Mouse (Mus musculus) limb, embryonic 10.5 days (tissue): ENCODE measurements at regions not wholly inside any gene's neighbourhood (a gene's known extent, or its start where the extent isn't known, plus 50 kb on each side); places are given as distances from the start of the nearest gene placed in this dataset.
A peak's percentile ranks its signal among the peaks of the same experiment; 100 is the strongest.

ENCODE experiments used
- DNase-seq: peaks from one replicate; pipeline ENCODE4 v3.0.0-alpha.2; 2017; ENCODE audit warnings: low spot score
- H3K27ac ChIP-seq: fragments of 300-500 bp; sonication (generic); 2 replicates; pipeline ENCODE4 v1.5.1; 2016; ENCODE audit warnings: mild to moderate bottlenecking
- H3K27me3 ChIP-seq: fragments of 300-500 bp; sonication (generic); 2 replicates; pipeline ENCODE4 v1.6.1; 2016; ENCODE audit warnings: low read depth, mild to moderate bottlenecking; ENCODE audit not compliant: poor library complexity, severe bottlenecking
- H3K36me3 ChIP-seq: fragments of 300-500 bp; sonication (generic); 2 replicates; pipeline ENCODE4 v1.6.1; 2016; ENCODE audit warnings: mild to moderate bottlenecking, moderate library complexity
- H3K4me1 ChIP-seq: fragments of 300-500 bp; sonication (generic); 2 replicates; pipeline ENCODE4 v1.6.1; 2016
- H3K4me3 ChIP-seq: fragments of 300-500 bp; sonication (generic); 2 replicates; pipeline ENCODE4 v1.5.1; 2016; ENCODE audit warnings: mild to moderate bottlenecking, moderate library complexity
- H3K9me3 ChIP-seq: fragments of 300-500 bp; sonication (generic); replicated peaks from 2 replicates; pipeline ENCODE4 v1.6.1; 2016; ENCODE audit warnings: mild to moderate bottlenecking
- WGBS: fragments of 180-500 bp; shearing (Covaris S2); methylation state at CpG from one replicate; pipeline ENCODE4 v1.1.7; 2016; 5-methylcytosine and 5-hydroxymethylcytosine counted together

GRCm38 (mm10) chr7:70729896-70730295 lies 363.4 kb upstream of the Nr2f2 start:
- Histone ChIP-seq H3K9me3 (no peaks in the 10 kb centered on the region), H3K27me3 (no peaks in the 10 kb centered on the region), H3K4me1 (peaks cover 7% of the 10 kb centered on the region), H3K36me3 (no peaks in the 10 kb centered on the region), H3K27ac (no peak overlapping the region), H3K4me3 (no peak overlapping the region)
- no peak for DNase-seq
- 91% methylated on average over 8 of the region's 8 CpGs for WGBS

- H3K9me3 ChIP-seq, result no peaks in the 10 kb centered on the region
- WGBS, result 78% methylated on average over 18 of the region's 18 CpGs
- DNase-seq, result peak; percentile 29
- no peaks in the 10 kb centered on the region for H3K36me3 ChIP-seq
- H3K27ac ChIP-seq, result no peak overlapping the region
- no peak overlapping the region for H3K4me3 ChIP-seq
- peaks cover 7% of the 10 kb centered on the region; the same call in 1 of the 2 replicates for H3K4me1 ChIP-seq
- H3K27me3 ChIP-seq, result no peaks in the 10 kb centered on the region
Measured at GRCm38 (mm10) chr7:70718149-70718765, 351.7 kb upstream of the Nr2f2 start.

DNA sequence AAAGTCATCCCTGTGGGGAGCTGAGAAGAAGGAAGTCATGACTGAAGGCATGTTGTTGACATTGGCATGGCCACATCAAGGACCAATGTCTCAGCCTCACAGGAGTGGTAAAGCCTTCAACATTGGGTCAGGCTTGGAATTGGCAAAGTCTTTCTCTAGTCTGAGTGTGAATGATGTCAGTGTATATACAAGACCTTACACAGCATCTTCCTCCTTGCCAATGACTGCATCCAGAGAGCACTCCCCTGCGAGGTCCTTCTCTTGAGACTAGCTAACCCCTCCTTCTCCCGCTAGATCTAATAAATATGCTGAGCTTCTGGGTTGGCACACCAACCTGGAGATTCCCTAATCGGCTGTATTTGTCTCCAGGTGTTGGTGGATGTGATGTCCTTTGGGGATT lies 351.1 kb upstream of the Nr2f2 start:
- DNase-seq, result peak; percentile 12
- WGBS, result 90% methylated on average over 3 of the region's 3 CpGs
- no peak overlapping the region for H3K4me3 ChIP-seq
- H3K4me1 ChIP-seq, result peaks cover 7% of the 10 kb centered on the region; the same call in 1 of the 2 replicates
- H3K27ac ChIP-seq, result no peak overlapping the region
- H3K9me3 ChIP-seq, result no peaks in the 10 kb centered on the region
- H3K27me3 ChIP-seq, result no peaks in the 10 kb centered on the region
- H3K36me3 ChIP-seq, result no peaks in the 10 kb centered on the region

- peaks cover 7% of the 10 kb centered on the region; the same call in 1 of the 2 replicates for H3K4me1 ChIP-seq
- H3K4me3 ChIP-seq, result no peak overlapping the region
- 90% methylated on average over 4 of the region's 4 CpGs for WGBS
- DNase-seq, result peak; percentile 38
- no peaks in the 10 kb centered on the region for H3K36me3 ChIP-seq
- H3K27me3 ChIP-seq, result no peaks in the 10 kb centered on the region
- H3K27ac ChIP-seq, result no peak overlapping the region
- H3K9me3 ChIP-seq, result no peaks in the 10 kb centered on the region
Measured at GRCm38 (mm10) chr7:70716811-70717458, 350.4 kb upstream of the Nr2f2 start.

GRCm38 (mm10) chr7:70712141-70712540 lies 345.6 kb upstream of the Nr2f2 start:
- peaks cover 3% of the 10 kb centered on the region; the same call in 1 of the 2 replicates for H3K4me1 ChIP-seq
- no peak for DNase-seq
- H3K9me3 ChIP-seq, result no peaks in the 10 kb centered on the region
- no peak overlapping the region for H3K27ac ChIP-seq
- H3K36me3 ChIP-seq, result no peaks in the 10 kb centered on the region
- no peaks in the 10 kb centered on the region for H3K27me3 ChIP-seq
- WGBS, result 89% methylated on average over 6 of the region's 6 CpGs
- no peak overlapping the region for H3K4me3 ChIP-seq

GRCm38 (mm10) chr7:70706281-70706680 lies 339.7 kb upstream of the Nr2f2 start:
- H3K4me1 ChIP-seq, result no peaks in the 10 kb centered on the region; the same call in 1 of the 2 replicates
- 60% methylated on average over 9 of the region's 9 CpGs for WGBS
- no peak overlapping the region for H3K4me3 ChIP-seq
- no peak overlapping the region for H3K27ac ChIP-seq
- H3K9me3 ChIP-seq, result no peaks in the 10 kb centered on the region
- no peaks in the 10 kb centered on the region for H3K36me3 ChIP-seq
- peak; percentile 28 for DNase-seq
- no peaks in the 10 kb centered on the region for H3K27me3 ChIP-seq

GRCm38 (mm10) chr7:70703784-70704183 lies 337.2 kb upstream of the Nr2f2 start:
- WGBS, result 97% methylated on average over 1 of the region's 1 CpGs

GRCm38 (mm10) chr7:70700461-70700860 lies 333.9 kb upstream of the Nr2f2 start:
- Histone ChIP-seq H3K36me3 (no peaks in the 10 kb centered on the region), H3K9me3 (no peaks in the 10 kb centered on the region), H3K27ac (peak overlapping the region; percentile 39; the same call in 1 of the 2 replicates), H3K4me1 (peaks cover 31% of the 10 kb centered on the region), H3K4me3 (no peak overlapping the region), H3K27me3 (no peaks in the 10 kb centered on the region)
- 72% methylated on average over 4 of the region's 4 CpGs for WGBS
- peak; percentile 19 for DNase-seq

More at GRCm38 (mm10) chr7:70703784-70704183, 337.2 kb upstream of the Nr2f2 start:
- H3K36me3 ChIP-seq, result no peaks in the 10 kb centered on the region
- H3K4me1 ChIP-seq, result peaks cover 18% of the 10 kb centered on the region
- DNase-seq, result no peak
- H3K4me3 ChIP-seq, result no peak overlapping the region
- no peaks in the 10 kb centered on the region for H3K27me3 ChIP-seq
- no peaks in the 10 kb centered on the region for H3K9me3 ChIP-seq
- H3K27ac ChIP-seq, result no peak overlapping the region

DNA sequence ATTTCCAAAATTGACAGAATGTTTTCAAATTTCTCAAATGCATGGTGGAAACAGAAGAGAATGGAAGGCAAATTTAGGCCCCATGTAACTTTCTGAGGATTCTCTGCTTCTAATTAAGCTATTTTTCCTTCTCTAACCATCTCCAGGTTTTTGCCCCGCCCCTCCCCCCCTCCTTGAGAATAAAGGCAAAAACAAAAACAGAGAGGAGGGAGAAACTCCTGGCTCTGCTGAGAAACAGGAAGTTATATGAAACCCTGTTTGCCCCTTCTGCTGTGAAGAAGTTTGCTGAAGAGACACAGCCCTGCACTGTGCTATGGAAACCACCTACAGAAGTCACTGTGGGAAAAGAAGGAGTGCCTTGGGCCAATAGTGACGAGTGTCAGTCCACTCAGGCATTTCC lies 332.9 kb upstream of the Nr2f2 start:
- H3K36me3 ChIP-seq, result no peaks in the 10 kb centered on the region
- H3K9me3 ChIP-seq, result no peaks in the 10 kb centered on the region
- peak; percentile 38 for DNase-seq
- H3K27ac ChIP-seq, result peak overlapping the region; percentile 39
- 42% methylated on average over 2 of the region's 2 CpGs for WGBS
- H3K4me3 ChIP-seq, result no peak overlapping the region
- no peaks in the 10 kb centered on the region for H3K27me3 ChIP-seq
- peaks cover 31% of the 10 kb centered on the region for H3K4me1 ChIP-seq

DNA sequence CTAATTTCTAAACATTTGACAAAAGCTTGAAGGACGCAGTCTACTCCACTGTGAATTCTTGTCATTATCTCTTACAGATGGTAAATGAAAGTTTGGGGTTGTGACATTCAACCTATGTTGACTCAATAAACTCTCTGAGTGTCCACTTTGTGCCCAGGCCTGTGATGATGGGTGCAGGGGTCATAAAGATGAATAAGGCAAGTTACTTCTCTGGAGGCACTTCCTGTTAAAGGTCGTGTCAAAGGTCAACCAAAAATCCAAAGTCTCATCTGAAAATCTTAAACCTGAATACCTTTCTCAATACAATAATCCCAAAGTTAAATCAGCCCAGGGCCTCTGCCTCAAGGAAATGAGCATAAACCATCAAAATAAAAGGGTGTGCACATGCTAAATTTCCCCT lies 332.5 kb upstream of the Nr2f2 start:
- no peaks in the 10 kb centered on the region for H3K9me3 ChIP-seq
- DNase-seq, result peak; percentile 24
- H3K27ac ChIP-seq, result peak overlapping the region; percentile 39; the same call in 1 of the 2 replicates
- H3K4me1 ChIP-seq, result peaks cover 31% of the 10 kb centered on the region
- H3K27me3 ChIP-seq, result no peaks in the 10 kb centered on the region
- H3K4me3 ChIP-seq, result no peak overlapping the region
- H3K36me3 ChIP-seq, result no peaks in the 10 kb centered on the region
- 32% methylated on average over 2 of the region's 2 CpGs for WGBS

DNA sequence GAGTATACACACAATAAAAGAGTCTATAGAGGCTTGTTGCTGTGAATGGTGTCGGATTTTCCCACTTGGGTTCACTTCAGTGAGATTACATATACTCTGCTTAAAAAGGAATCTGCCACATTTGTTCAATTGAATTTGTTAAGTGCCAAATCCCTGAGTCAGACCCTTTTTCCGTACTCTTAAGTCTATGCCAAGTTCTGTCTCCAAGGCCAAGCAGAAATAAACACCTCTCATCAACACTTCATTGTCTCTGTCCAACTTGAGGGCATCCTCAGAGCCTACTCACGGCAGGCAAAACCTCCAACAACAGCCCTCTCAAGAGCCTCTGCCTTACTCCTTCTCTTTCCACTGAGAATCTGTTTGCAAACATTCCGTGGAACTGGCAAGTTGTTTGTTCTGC lies 325.6 kb upstream of the Nr2f2 start:
- H3K27me3 ChIP-seq, result no peaks in the 10 kb centered on the region
- DNase-seq, result no peak
- H3K4me3 ChIP-seq, result no peak overlapping the region
- H3K27ac ChIP-seq, result no peak overlapping the region
- WGBS, result 81% methylated on average over 4 of the region's 4 CpGs
- no peaks in the 10 kb centered on the region for H3K4me1 ChIP-seq
- H3K36me3 ChIP-seq, result no peaks in the 10 kb centered on the region
- H3K9me3 ChIP-seq, result no peaks in the 10 kb centered on the region

GRCm38 (mm10) chr7:70690845-70691244 lies 324.3 kb upstream of the Nr2f2 start:
- no peaks in the 10 kb centered on the region for H3K27me3 ChIP-seq
- 93% methylated on average over 7 of the region's 7 CpGs for WGBS
- H3K4me3 ChIP-seq, result no peak overlapping the region
- H3K4me1 ChIP-seq, result no peaks in the 10 kb centered on the region
- no peaks in the 10 kb centered on the region for H3K36me3 ChIP-seq
- no peak overlapping the region for H3K27ac ChIP-seq
- H3K9me3 ChIP-seq, result no peaks in the 10 kb centered on the region
- DNase-seq, result no peak

GRCm38 (mm10) chr7:70669065-70669464 lies 302.5 kb upstream of the Nr2f2 start:
- peaks cover 21% of the 10 kb centered on the region; the same call in 1 of the 2 replicates for H3K27me3 ChIP-seq
- H3K36me3 ChIP-seq, result no peaks in the 10 kb centered on the region
- no peak overlapping the region for H3K4me3 ChIP-seq
- peak; percentile 48 for DNase-seq
- no peaks in the 10 kb centered on the region for H3K9me3 ChIP-seq
- 6% methylated on average over 2 of the region's 2 CpGs for WGBS
- H3K27ac ChIP-seq, result peak overlapping the region; percentile 32; the same call in 1 of the 2 replicates
- peaks cover 23% of the 10 kb centered on the region for H3K4me1 ChIP-seq
